Mouse (Mus musculus) forebrain, embryonic 11.5 days (tissue): ENCODE measurements at regions not wholly inside any gene's neighbourhood (a gene's known extent, or its start where the extent isn't known, plus 50 kb on each side); places are given as distances from the start of the nearest gene placed in this dataset.
A peak's percentile ranks its signal among the peaks of the same experiment; 100 is the strongest.

ENCODE experiments used
- ATAC-seq: fragments of 200-750 bp; cut with Nextera tagmentation; replicated peaks from 2 replicates; pipeline ENCODE4 v1.8.0; 2017; ENCODE audit warnings: moderate TSS enrichment; ENCODE audit not compliant: low FRiP score
- DNase-seq: peaks from one replicate; pipeline ENCODE4 v3.0.0-alpha.2; 2017; ENCODE audit warnings: low spot score
- H3K27ac ChIP-seq: fragments of 300-500 bp; sonication (generic); 2 replicates; pipeline ENCODE4 v1.5.1; 2014; ENCODE audit warnings: low read depth, low read length
- H3K27me3 ChIP-seq: fragments of 300-500 bp; sonication (generic); 2 replicates; pipeline ENCODE4 v1.6.1; 2014; ENCODE audit warnings: mild to moderate bottlenecking, low read length, mixed read lengths; ENCODE audit not compliant: control insufficient read depth, insufficient read depth
- H3K36me3 ChIP-seq: fragments of 300-500 bp; sonication (generic); 2 replicates; pipeline ENCODE4 v1.6.1; 2014; ENCODE audit warnings: mild to moderate bottlenecking, low read length, moderate library complexity, mixed read lengths; ENCODE audit not compliant: control insufficient read depth, insufficient read depth
- H3K4me1 ChIP-seq: fragments of 300-500 bp; sonication (generic); replicated peaks from 2 replicates; pipeline ENCODE4 v1.6.1; 2014; ENCODE audit warnings: low read length, mixed read lengths; ENCODE audit not compliant: control insufficient read depth, insufficient read depth
- H3K4me2 ChIP-seq: fragments of 300-500 bp; sonication (generic); 2 replicates; pipeline ENCODE4 v1.6.1; 2014; ENCODE audit warnings: low read depth, mild to moderate bottlenecking, low read length, moderate library complexity, mixed read lengths; ENCODE audit not compliant: severe bottlenecking
- H3K4me3 ChIP-seq: fragments of 300-500 bp; sonication (generic); 2 replicates; pipeline ENCODE4 v1.5.1; 2014; ENCODE audit warnings: low read depth, low read length
- H3K9ac ChIP-seq: fragments of 300-500 bp; sonication (generic); 2 replicates; pipeline ENCODE4 v1.6.1; 2014; ENCODE audit warnings: low read length
- H3K9me3 ChIP-seq: fragments of 300-500 bp; sonication (generic); 2 replicates; pipeline ENCODE4 v1.6.1; 2016; ENCODE audit warnings: low read length, mixed read lengths; ENCODE audit not compliant: control insufficient read depth
- WGBS: fragments of 180-500 bp; shearing (Covaris S2); extraction: QIAGEN DNeasy Blood & Tissue Kit; methylation state at CpG from one replicate; pipeline ENCODE4 v1.1.7; 2014; 5-methylcytosine and 5-hydroxymethylcytosine counted together

DNA sequence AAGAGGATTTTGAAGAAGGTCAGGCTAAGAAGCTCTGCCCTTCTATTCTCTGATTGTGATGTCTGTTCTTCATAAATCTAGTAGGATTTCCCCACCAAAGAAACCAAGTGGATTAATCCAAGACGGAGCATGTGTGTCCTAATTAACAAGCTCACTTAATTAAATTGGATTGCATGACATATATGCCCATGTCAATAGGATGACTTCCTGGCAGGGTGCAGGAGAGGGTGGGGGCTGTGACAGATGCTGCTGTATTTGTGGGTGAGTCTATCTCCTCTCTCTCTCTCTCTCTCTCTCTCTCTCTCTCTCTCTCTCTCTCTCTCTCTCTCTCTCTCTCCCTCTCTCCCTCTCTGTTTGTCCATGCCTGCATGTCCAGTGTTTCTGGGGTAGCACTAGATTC lies 149.3 kb upstream of the Gm9833 start:
- Histone ChIP-seq H3K4me2 (no peak overlapping the region), H3K9ac (no peak overlapping the region), H3K27ac (no peak overlapping the region), H3K9me3 (no peaks in the 10 kb centered on the region), H3K27me3 (no peaks in the 10 kb centered on the region), H3K4me3 (no peak overlapping the region), H3K4me1 (no peaks in the 10 kb centered on the region), H3K36me3 (no peaks in the 10 kb centered on the region)
- DNase-seq, result no peak
- 49% methylated on average over 1 of the region's 1 CpGs for WGBS
- ATAC-seq, result no peak

DNA sequence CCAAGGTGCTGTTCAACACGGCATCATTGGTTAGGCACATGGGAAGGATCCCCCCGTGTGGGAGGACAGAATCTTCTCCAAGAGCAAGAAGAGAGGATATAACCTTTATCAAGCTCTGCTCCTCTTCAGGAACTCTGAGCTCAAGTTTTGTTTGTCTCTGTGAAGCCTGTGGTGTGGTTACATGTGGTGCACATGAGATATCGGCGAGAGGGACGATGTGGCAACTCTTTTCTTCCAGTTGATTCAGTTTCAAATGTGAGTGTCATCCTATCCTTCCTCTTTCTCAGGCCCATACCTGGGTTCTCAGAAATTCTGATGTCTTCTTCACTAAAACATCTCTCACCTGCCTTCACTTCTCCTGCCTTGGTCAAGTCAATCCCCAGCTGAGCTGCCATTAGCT lies 145.3 kb upstream of the Gm9833 start:
- Histone ChIP-seq H3K27me3 (no peaks in the 10 kb centered on the region), H3K4me1 (no peaks in the 10 kb centered on the region), H3K9me3 (no peaks in the 10 kb centered on the region), H3K9ac (no peak overlapping the region), H3K36me3 (no peaks in the 10 kb centered on the region), H3K4me3 (no peak overlapping the region), H3K27ac (no peak overlapping the region), H3K4me2 (no peak overlapping the region)
- no peak for DNase-seq
- ATAC-seq, result no peak
- WGBS, result 97% methylated on average over 5 of the region's 5 CpGs

DNA sequence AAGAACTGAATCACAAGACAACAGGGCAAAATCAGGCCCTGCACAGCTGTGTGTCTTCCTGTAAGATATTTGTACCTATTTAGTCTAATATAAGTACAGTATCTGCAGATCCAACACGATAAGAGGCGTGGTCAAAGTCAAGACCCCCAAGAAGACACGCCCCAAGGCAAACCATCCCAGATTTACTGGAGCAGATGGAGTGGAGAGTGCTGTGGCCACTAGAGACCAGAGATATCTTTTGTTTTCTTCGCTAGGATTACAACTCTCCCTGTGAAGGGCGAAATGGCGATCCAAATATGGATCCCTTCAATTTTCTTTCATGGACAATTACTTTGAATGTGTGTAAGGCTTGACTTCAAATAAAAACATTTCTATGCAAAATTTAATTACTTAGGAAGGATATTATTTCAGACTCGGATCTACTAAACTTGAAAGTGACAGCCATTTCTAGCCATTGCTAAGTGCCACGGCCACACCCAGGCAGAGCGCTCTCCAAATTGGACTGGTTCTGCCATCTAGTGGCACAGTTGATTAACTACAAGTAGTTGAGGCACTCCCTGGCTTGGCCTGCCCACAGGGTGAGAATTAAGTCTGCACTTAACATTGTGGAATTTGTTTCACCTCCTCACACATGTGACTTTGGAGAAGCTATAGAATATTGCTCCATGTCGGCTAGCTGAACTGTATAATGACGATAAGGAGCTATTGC lies 140.4 kb upstream of the Gm9833 start:
- H3K27me3 ChIP-seq, result no peaks in the 10 kb centered on the region
- no peaks in the 10 kb centered on the region for H3K4me1 ChIP-seq
- H3K27ac ChIP-seq, result no peak overlapping the region
- H3K36me3 ChIP-seq, result no peaks in the 10 kb centered on the region
- DNase-seq (peak; percentile 71), ATAC-seq (peak; percentile 92)
- 57% methylated on average over 11 of the region's 11 CpGs for WGBS
- no peak overlapping the region for H3K4me2 ChIP-seq
- H3K4me3 ChIP-seq, result no peak overlapping the region
- no peak overlapping the region for H3K9ac ChIP-seq
- H3K9me3 ChIP-seq, result no peaks in the 10 kb centered on the region

GRCm38 (mm10) chr3:9948114-9948513 lies 139.8 kb upstream of the Gm9833 start:
- H3K27me3 ChIP-seq, result no peaks in the 10 kb centered on the region
- no peak overlapping the region for H3K9ac ChIP-seq
- no peak for DNase-seq
- peak; percentile 44; the same call in 1 of the 2 replicates for ATAC-seq
- no peaks in the 10 kb centered on the region for H3K4me1 ChIP-seq
- no peak overlapping the region for H3K4me2 ChIP-seq
- WGBS, result 76% methylated on average over 7 of the region's 7 CpGs
- H3K4me3 ChIP-seq, result no peak overlapping the region
- H3K9me3 ChIP-seq, result no peaks in the 10 kb centered on the region
- no peak overlapping the region for H3K27ac ChIP-seq
- H3K36me3 ChIP-seq, result no peaks in the 10 kb centered on the region

GRCm38 (mm10) chr3:9957870-9958269 lies 130.0 kb upstream of the Gm9833 start:
- 84% methylated on average over 3 of the region's 3 CpGs for WGBS

DNA sequence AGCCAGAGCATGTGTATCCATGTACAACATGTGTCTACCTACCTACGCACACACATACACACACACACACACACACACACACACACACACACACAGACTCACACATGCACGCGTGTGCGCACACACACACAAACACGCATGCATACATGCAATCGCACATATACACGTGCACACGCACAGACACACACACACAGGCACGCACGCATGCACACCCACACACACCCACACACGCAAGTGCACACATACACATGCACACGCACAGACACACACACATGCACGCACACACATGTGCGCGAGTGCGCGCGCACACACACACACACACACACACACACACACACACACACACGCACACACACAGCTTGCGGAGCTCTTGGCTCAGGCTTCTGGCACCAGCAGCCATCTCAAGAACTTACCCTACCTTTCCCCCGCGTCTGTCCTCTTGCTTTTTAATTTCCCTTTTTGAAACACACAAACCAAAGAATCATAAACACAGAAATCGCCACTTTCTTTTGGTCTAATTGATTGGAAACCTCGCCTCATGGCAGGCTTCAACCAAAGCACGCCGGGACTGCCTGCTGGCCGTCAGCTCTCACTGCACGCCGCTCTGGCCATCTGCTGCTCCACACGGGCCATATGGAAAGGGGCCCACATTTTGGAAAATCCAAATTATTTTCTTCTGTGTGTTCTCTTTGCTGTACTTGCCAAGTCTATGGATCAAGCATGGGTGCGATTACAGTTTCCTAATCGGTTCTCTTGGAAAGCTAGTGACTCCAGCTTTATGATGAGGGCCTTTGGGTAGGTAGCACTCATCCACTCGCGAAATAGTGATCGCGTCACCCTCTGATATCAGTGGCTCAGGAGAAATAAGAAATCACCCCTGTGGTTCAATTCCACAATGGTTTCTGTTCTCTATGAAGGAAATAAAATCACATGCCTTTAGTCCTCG lies 127.9 kb upstream of the Gm9833 start:
- no peaks in the 10 kb centered on the region for H3K36me3 ChIP-seq
- H3K4me1 ChIP-seq, result no peaks in the 10 kb centered on the region
- no peak overlapping the region for H3K9ac ChIP-seq
- no peaks in the 10 kb centered on the region for H3K9me3 ChIP-seq
- H3K27ac ChIP-seq, result no peak overlapping the region
- WGBS, result 94% methylated on average over 37 of the region's 37 CpGs
- H3K27me3 ChIP-seq, result no peaks in the 10 kb centered on the region
- no peak overlapping the region for H3K4me2 ChIP-seq
- no peak overlapping the region for H3K4me3 ChIP-seq
- DNase-seq (no peak), ATAC-seq (no peak)

More at GRCm38 (mm10) chr3:9957870-9958269, 130.0 kb upstream of the Gm9833 start:
- Histone ChIP-seq H3K36me3 (no peaks in the 10 kb centered on the region), H3K9me3 (no peaks in the 10 kb centered on the region), H3K9ac (no peak overlapping the region), H3K4me2 (no peak overlapping the region), H3K27ac (no peak overlapping the region), H3K4me1 (no peaks in the 10 kb centered on the region), H3K4me3 (no peak overlapping the region), H3K27me3 (no peaks in the 10 kb centered on the region)
- ATAC-seq (no peak), DNase-seq (no peak)

- ATAC-seq (no peak), DNase-seq (no peak)
- Histone ChIP-seq H3K9ac (no peak overlapping the region), H3K4me2 (no peak overlapping the region), H3K27ac (no peak overlapping the region), H3K4me3 (no peak overlapping the region), H3K4me1 (no peaks in the 10 kb centered on the region), H3K27me3 (no peaks in the 10 kb centered on the region), H3K36me3 (no peaks in the 10 kb centered on the region), H3K9me3 (no peaks in the 10 kb centered on the region)
- WGBS, result 56% methylated on average over 7 of the region's 7 CpGs
Measured at GRCm38 (mm10) chr3:9960696-9961095, 127.2 kb upstream of the Gm9833 start.
